Comparison of ENCODE assay signal across 10 mouse cellular contexts in genomic region chr4:155208613-155209012, GRCm38 (mm10). TPM values are rescaled to one million over a fixed set of nuclear protein-coding genes. Genes with fewer than 3 reads are reported as not detected.
DNase-seq lines count a peak whose midpoint lies in the region; ATAC-seq and TF ChIP-seq lines count a peak whose summit lies in the region.
"Had no signal": no experiment of that assay in that cellular context is flagged by ENCODE, and none has a peak within 500 bp of the region (broad histone marks: within the 10 kb centered on the region; RNA-seq: fewer than 3 reads in every experiment).

No protein-coding gene starts in this region.

- 81% methylated on average over 7 of the region's 7 CpGs for WGBS in heart, embryonic 10.5 days
- WGBS in lung, embryonic 14.5 days, result 56% methylated on average over 7 of the region's 7 CpGs
- WGBS in embryonic facial prominence, embryonic 13.5 days, result 60% methylated on average over 7 of the region's 7 CpGs
- 65% methylated on average over 7 of the region's 7 CpGs for WGBS in limb, embryonic 15.5 days

- no peak overlapping the region for H3K9ac ChIP-seq in lung, embryonic 14.5 days
- H3K9ac ChIP-seq in embryonic facial prominence, embryonic 13.5 days, result no peak overlapping the region
- no peak overlapping the region for H3K9ac ChIP-seq in limb, embryonic 15.5 days

- no peaks in the 10 kb centered on the region for H3K27me3 ChIP-seq in heart, embryonic 10.5 days (ENCODE audit: insufficient read depth, poor library complexity, severe bottlenecking)
- H3K27me3 ChIP-seq in lung, embryonic 14.5 days (ENCODE audit: insufficient read depth, low read length), result no peaks in the 10 kb centered on the region
- no peaks in the 10 kb centered on the region for H3K27me3 ChIP-seq in embryonic facial prominence, embryonic 13.5 days
- H3K27me3 ChIP-seq in limb, embryonic 15.5 days, result no peaks in the 10 kb centered on the region

- H3K4me1 ChIP-seq in heart, embryonic 10.5 days, result peaks cover 86% of the 10 kb centered on the region
- H3K4me1 ChIP-seq in lung, embryonic 14.5 days (ENCODE audit: insufficient read depth), result peaks cover 35% of the 10 kb centered on the region
- H3K4me1 ChIP-seq in embryonic facial prominence, embryonic 13.5 days, result peaks cover 73% of the 10 kb centered on the region
- H3K4me1 ChIP-seq in limb, embryonic 15.5 days, result peaks cover 74% of the 10 kb centered on the region

- H3K27ac ChIP-seq in heart, embryonic 10.5 days, result peak overlapping the region; percentile 37; the same call in 1 of the 2 replicates
- peak overlapping the region; percentile 54; the same call in 1 of the 2 replicates for H3K27ac ChIP-seq in lung, embryonic 14.5 days (ENCODE audit: low read depth)
- H3K27ac ChIP-seq in embryonic facial prominence, embryonic 13.5 days, result 0 out of 2 replicates have a peak overlapping the region, but pooled peaks have one; percentile 7
- H3K27ac ChIP-seq in limb, embryonic 15.5 days, result peak overlapping the region; percentile 57

- peaks cover 21% of the 10 kb centered on the region for H3K36me3 ChIP-seq in heart, embryonic 10.5 days
- peaks cover 26% of the 10 kb centered on the region for H3K36me3 ChIP-seq in lung, embryonic 14.5 days (ENCODE audit: insufficient read depth)
- H3K36me3 ChIP-seq in embryonic facial prominence, embryonic 13.5 days, result peaks cover 14% of the 10 kb centered on the region
- peaks cover 17% of the 10 kb centered on the region for H3K36me3 ChIP-seq in limb, embryonic 15.5 days

- H3K4me3 ChIP-seq in heart, embryonic 10.5 days, result no peak overlapping the region
- H3K4me3 ChIP-seq in lung, embryonic 14.5 days (ENCODE audit: low read depth, low read length), result no peak overlapping the region
- H3K4me3 ChIP-seq in embryonic facial prominence, embryonic 13.5 days, result no peak overlapping the region
- no peak overlapping the region for H3K4me3 ChIP-seq in limb, embryonic 15.5 days

- no peak for ATAC-seq in lung, embryonic 14.5 days (ENCODE audit: insufficient read depth)
- no peak for ATAC-seq in embryonic facial prominence, embryonic 13.5 days (ENCODE audit: insufficient number of reproducible peaks, insufficient read depth, low FRiP score, low TSS enrichment, low read depth)
- ATAC-seq in limb, embryonic 15.5 days (ENCODE audit: insufficient number of reproducible peaks, low FRiP score, low TSS enrichment, low read depth), result no peak

- no peak for DNase-seq in heart, embryonic 10.5 days (ENCODE audit: low spot score)
- no peak for DNase-seq in heart, adult 9 months (ENCODE audit: low spot score in 2 of 2)
- DNase-seq in lung, embryonic 14.5 days, result no peak
- no peak for DNase-seq in lung, postnatal 4 days
- no peak for DNase-seq in urinary bladder, postnatal 10 days (ENCODE audit: low spot score)
- no peak for DNase-seq in frontal cortex, postnatal 36 days (ENCODE audit: low spot score in 2 of 2)
- DNase-seq: adrenal gland, postnatal 25 days; thymus, postnatal 4 days had no signal

- H3K9me3 ChIP-seq in heart, embryonic 10.5 days, result no peaks in the 10 kb centered on the region
- no peaks in the 10 kb centered on the region for H3K9me3 ChIP-seq in lung, embryonic 14.5 days (ENCODE audit: low read depth, low read length)
- no peaks in the 10 kb centered on the region for H3K9me3 ChIP-seq in embryonic facial prominence, embryonic 13.5 days
- H3K9me3 ChIP-seq in limb, embryonic 15.5 days, result no peaks in the 10 kb centered on the region

- TF ChIP-seq CTCF in lung, embryonic 14.5 days (IDR thresholded peaks at IDR 0.05; ENCODE audit: low read depth), result no peak

- H3K4me2 ChIP-seq in lung, embryonic 14.5 days, result no peak overlapping the region
- H3K4me2 ChIP-seq in embryonic facial prominence, embryonic 13.5 days, result no peak overlapping the region
- no peak overlapping the region for H3K4me2 ChIP-seq in limb, embryonic 15.5 days

RNA-seq across cellular contexts. Expression of gene Ski, which starts 13.8 kb away (rescaled TPM):
- 7.5 and 11.3 TPM in 2 replicates for polyA plus RNA-seq in heart, embryonic 10.5 days (2016; fragmentation: Nextera tagmentation; extraction: Ambion mirVana)
- 23.7 and 25.8 TPM in 2 replicates for polyA plus RNA-seq in lung, embryonic 14.5 days (2014; fragmentation: Nextera tagmentation; extraction: Ambion mirVana)
- 21.5 and 24.9 TPM in 2 replicates for polyA plus RNA-seq in embryonic facial prominence, embryonic 13.5 days (2015; fragmentation: Nextera tagmentation; extraction: Ambion mirVana)
- polyA plus RNA-seq in limb, embryonic 15.5 days (2015; fragmentation: Nextera tagmentation; extraction: Ambion mirVana), result 25.2 and 26.8 TPM in 2 replicates

RNA-seq across cellular contexts. Expression of gene Faap20, which starts 41.0 kb away (rescaled TPM):
- polyA plus RNA-seq in heart, embryonic 10.5 days (2016; fragmentation: Nextera tagmentation; extraction: Ambion mirVana), result 77.0 and 87.4 TPM in 2 replicates
- polyA plus RNA-seq in lung, embryonic 14.5 days (2014; fragmentation: Nextera tagmentation; extraction: Ambion mirVana), result 81.2 and 83.9 TPM in 2 replicates
- 77.4 and 80.0 TPM in 2 replicates for polyA plus RNA-seq in embryonic facial prominence, embryonic 13.5 days (2015; fragmentation: Nextera tagmentation; extraction: Ambion mirVana)
- 74.0 and 76.2 TPM in 2 replicates for polyA plus RNA-seq in limb, embryonic 15.5 days (2015; fragmentation: Nextera tagmentation; extraction: Ambion mirVana)

Comparison
In these comparisons a context has a peak if more than half of its experiments do, and no peak if none do; other contexts are left out.
1. H3K27ac ChIP-seq: peak in every context shown above with its lines; median percentile 57 in limb, embryonic 15.5 days; 54 in lung, embryonic 14.5 days; 37 in heart, embryonic 10.5 days; 7 in embryonic facial prominence, embryonic 13.5 days.